Mouse (Mus musculus) forebrain, embryonic 15.5 days (tissue): ENCODE data around the gene Gm8237. TPM values are rescaled to one million over a fixed set of nuclear protein-coding genes. Genes with fewer than 3 reads are reported as not detected.
"Not testable (repeated sequence)": the region's sequence is repeated elsewhere in the genome, so short reads cannot be mapped to it uniquely, and the experiment has no call there.

Source experiments
- ATAC-seq: fragments of 200-750 bp; cut with Nextera tagmentation; replicated peaks from 2 replicates; pipeline ENCODE4 v1.8.0; 2017; ENCODE audit warnings: mild to moderate bottlenecking, moderate TSS enrichment, moderate library complexity
- H3K27ac ChIP-seq: fragments of 300-500 bp; sonication (generic); replicated peaks from 2 replicates; pipeline ENCODE4 v1.5.1; 2015; ENCODE audit warnings: mild to moderate bottlenecking, inconsistent platforms
- H3K27me3 ChIP-seq: fragments of 300-500 bp; sonication (generic); 2 replicates; pipeline ENCODE4 v1.6.1; 2015; ENCODE audit warnings: inconsistent platforms
- H3K36me3 ChIP-seq: fragments of 300-500 bp; sonication (generic); 2 replicates; pipeline ENCODE4 v1.6.1; 2015; ENCODE audit warnings: mild to moderate bottlenecking, inconsistent platforms
- H3K4me1 ChIP-seq: fragments of 300-500 bp; sonication (generic); 2 replicates; pipeline ENCODE4 v1.6.1; 2015; ENCODE audit warnings: inconsistent platforms
- H3K4me2 ChIP-seq: fragments of 300-500 bp; sonication (generic); replicated peaks from 2 replicates; pipeline ENCODE4 v1.6.1; 2015; ENCODE audit warnings: mild to moderate bottlenecking, inconsistent platforms
- H3K4me3 ChIP-seq: fragments of 300-500 bp; sonication (generic); 2 replicates; pipeline ENCODE4 v1.5.1; 2015; ENCODE audit warnings: mild to moderate bottlenecking, inconsistent platforms
- H3K9ac ChIP-seq: fragments of 300-500 bp; sonication (generic); replicated peaks from 2 replicates; pipeline ENCODE4 v1.6.1; 2015; ENCODE audit warnings: mild to moderate bottlenecking, inconsistent platforms
- H3K9me3 ChIP-seq: fragments of 300-500 bp; sonication (generic); 2 replicates; pipeline ENCODE4 v1.6.1; 2016; ENCODE audit warnings: inconsistent platforms
- WGBS: fragments of 180-500 bp; shearing (Covaris S2); methylation state at CpG from one replicate; pipeline ENCODE4 v1.1.7; 2015; ENCODE audit warnings: mixed read lengths; 5-methylcytosine and 5-hydroxymethylcytosine counted together
- polyA plus RNA-seq: library from polyadenylated mRNA; unstranded; fragments of >200 nt; fragmentation: Nextera tagmentation; extraction: Ambion mirVana; gene quantifications from 2 replicates; pipeline ENCODE4 v1.2.1, GENCODE M21; 2015

Gene Gm8237
- polyA plus RNA-seq: 0.27 and 0.43 TPM in 2 replicates

DNA sequence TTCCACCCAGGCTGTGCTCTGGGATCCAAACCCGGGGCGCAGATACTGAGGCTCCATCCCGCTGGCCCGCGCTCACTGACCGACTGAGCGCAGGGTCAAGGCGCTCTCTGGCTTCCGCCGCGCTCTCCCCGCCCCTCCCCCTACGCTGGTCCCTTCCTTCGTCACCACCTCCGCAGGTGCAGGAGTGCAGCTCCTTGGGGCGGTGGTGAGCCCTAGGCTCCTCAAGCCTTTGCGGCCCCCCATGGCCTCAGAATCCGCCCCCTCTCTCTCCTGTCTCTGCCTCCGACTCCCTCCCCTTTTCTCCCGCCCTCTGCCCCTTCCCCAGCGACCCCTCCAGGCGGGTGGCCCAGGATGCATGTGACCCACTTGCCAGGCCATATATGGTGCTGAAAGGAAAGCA lies at the start of gene Gm8237:
Gene Gm8237, minus strand, starts transcription at position 142 of the 400 bp plus-strand sequence.
- Histone ChIP-seq H3K9ac (peak within 1 kb of the TSS; percentile 52), H3K4me3 (peak within 1 kb of the TSS; percentile 49), H3K4me2 (peak within 1 kb of the TSS; percentile 88)
- WGBS: under 1% methylated on average over 19 of the region's 22 CpGs
- H3K36me3 ChIP-seq, ATAC-seq, H3K4me1 ChIP-seq, H3K27ac ChIP-seq, H3K9me3 ChIP-seq, H3K27me3 ChIP-seq: not testable (repeated sequence)

- H3K36me3 ChIP-seq, ATAC-seq, H3K4me2 ChIP-seq, H3K27me3 ChIP-seq, H3K4me1 ChIP-seq, H3K4me3 ChIP-seq, H3K9ac ChIP-seq, H3K27ac ChIP-seq, H3K9me3 ChIP-seq: not testable (repeated sequence)
- 77% methylated on average over 7 of the region's 7 CpGs for WGBS
Measured at GRCm38 (mm10) chr14:5923276-5923675, 43.1 kb upstream of the Gm8237 start.

GRCm38 (mm10) chr14:5918330-5918942 lies 38.3 kb upstream of the Gm8237 start:
- not testable (repeated sequence) for ATAC-seq, H3K9me3 ChIP-seq, H3K4me3 ChIP-seq, H3K27ac ChIP-seq, H3K9ac ChIP-seq, H3K27me3 ChIP-seq, H3K4me1 ChIP-seq, H3K36me3 ChIP-seq, H3K4me2 ChIP-seq
- 77% methylated on average over 4 of the region's 4 CpGs for WGBS

DNA sequence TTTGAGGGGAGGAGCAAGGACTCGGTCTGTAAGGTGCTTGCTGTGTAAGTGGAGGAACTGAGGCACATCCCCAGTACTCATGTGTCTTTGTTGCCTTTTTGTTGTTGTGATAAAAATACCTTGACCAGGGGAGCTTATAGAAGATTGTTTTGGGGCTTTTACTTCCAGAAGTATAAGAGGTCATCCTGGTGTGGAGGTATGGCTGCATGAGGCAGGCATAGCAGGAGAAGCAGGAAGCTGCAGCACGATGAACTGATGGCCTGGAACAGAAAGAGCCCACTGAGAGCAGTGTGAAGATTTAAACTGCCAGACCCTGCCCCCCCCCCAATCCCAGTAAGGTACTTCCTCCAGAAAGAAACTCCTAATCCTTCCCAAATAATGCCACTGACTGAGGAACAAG lies 33.5 kb upstream of the Gm8237 start:
- ATAC-seq, H3K27me3 ChIP-seq, H3K9ac ChIP-seq, H3K36me3 ChIP-seq, H3K4me2 ChIP-seq, H3K9me3 ChIP-seq, H3K27ac ChIP-seq, H3K4me1 ChIP-seq, H3K4me3 ChIP-seq: not testable (repeated sequence)
- 82% methylated on average over 2 of the region's 2 CpGs for WGBS

GRCm38 (mm10) chr14:5879791-5880190 lies 391 bp downstream of the Gm8237 start:
- peak overlapping the region; percentile 52 for H3K9ac ChIP-seq
- H3K4me1 ChIP-seq, H3K36me3 ChIP-seq, H3K27me3 ChIP-seq, H3K27ac ChIP-seq, H3K9me3 ChIP-seq, ATAC-seq: not testable (repeated sequence)
- WGBS: under 1% methylated on average over 24 of the region's 28 CpGs
- H3K4me2 ChIP-seq: peak overlapping the region; percentile 88
- H3K4me3 ChIP-seq: peak overlapping the region; percentile 49

DNA sequence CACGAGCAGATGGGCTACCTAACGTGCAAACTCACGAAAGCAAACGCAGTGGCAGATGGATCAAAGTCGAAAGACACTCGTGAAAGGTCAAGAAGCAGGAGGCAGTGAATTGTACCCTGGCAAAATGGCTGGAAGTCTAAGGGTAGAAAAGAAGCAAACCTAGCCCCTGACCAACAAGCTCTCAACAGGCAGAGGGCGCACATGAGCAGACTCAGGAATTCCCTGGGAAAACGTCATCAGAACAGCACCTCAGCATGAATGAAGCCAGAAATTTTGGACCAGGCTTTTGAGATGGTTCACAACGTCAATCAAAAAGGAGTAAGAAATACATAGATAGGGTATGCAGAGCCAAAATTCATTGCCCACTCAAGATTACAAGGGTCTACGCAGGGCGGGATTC lies 1.0 kb downstream of the Gm8237 start:
- H3K4me3 ChIP-seq, H3K9ac ChIP-seq, H3K27me3 ChIP-seq, H3K27ac ChIP-seq, H3K9me3 ChIP-seq, ATAC-seq, H3K4me1 ChIP-seq, H3K36me3 ChIP-seq: not testable (repeated sequence)
- 6% methylated on average over 8 of the region's 11 CpGs for WGBS
- H3K4me2 ChIP-seq: peak overlapping the region; percentile 30

GRCm38 (mm10) chr14:5855911-5856310 lies 24.3 kb downstream of the Gm8237 start:
- not testable (repeated sequence) for H3K27ac ChIP-seq, H3K9me3 ChIP-seq, H3K36me3 ChIP-seq, H3K9ac ChIP-seq, H3K27me3 ChIP-seq, H3K4me1 ChIP-seq, ATAC-seq, H3K4me3 ChIP-seq, H3K4me2 ChIP-seq
- WGBS: 92% methylated on average over 3 of the region's 3 CpGs

DNA sequence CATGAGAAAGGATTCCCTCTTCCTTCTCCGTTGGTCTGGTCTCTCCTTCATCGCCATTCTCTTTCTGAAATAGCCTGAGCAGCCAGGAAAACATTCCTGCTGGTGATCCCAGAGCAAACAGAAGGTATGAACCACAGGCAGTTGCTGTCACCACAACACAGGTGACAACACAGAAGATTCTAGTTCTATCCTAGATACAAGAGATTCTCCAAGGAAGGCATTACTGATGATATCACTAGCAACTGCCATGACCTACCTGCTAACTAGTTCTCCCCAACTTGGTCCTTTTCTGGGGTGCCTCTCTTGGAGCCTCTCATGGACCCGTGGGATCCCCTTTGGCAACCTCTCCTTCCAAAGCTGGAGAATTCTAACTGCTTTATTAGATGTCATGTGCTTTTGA lies 50.0 kb downstream of the Gm8237 start, which contains the start of gene Gm3424:
Gene Gm3424, minus strand, starts transcription at position 101 of the 400 bp plus-strand sequence.
- not testable (repeated sequence) for H3K27me3 ChIP-seq, H3K4me1 ChIP-seq, H3K4me2 ChIP-seq, H3K4me3 ChIP-seq, H3K36me3 ChIP-seq, H3K9me3 ChIP-seq, H3K9ac ChIP-seq, ATAC-seq, H3K27ac ChIP-seq
- WGBS: no CpG with 5 or more reads among the region's 3 CpGs

DNA sequence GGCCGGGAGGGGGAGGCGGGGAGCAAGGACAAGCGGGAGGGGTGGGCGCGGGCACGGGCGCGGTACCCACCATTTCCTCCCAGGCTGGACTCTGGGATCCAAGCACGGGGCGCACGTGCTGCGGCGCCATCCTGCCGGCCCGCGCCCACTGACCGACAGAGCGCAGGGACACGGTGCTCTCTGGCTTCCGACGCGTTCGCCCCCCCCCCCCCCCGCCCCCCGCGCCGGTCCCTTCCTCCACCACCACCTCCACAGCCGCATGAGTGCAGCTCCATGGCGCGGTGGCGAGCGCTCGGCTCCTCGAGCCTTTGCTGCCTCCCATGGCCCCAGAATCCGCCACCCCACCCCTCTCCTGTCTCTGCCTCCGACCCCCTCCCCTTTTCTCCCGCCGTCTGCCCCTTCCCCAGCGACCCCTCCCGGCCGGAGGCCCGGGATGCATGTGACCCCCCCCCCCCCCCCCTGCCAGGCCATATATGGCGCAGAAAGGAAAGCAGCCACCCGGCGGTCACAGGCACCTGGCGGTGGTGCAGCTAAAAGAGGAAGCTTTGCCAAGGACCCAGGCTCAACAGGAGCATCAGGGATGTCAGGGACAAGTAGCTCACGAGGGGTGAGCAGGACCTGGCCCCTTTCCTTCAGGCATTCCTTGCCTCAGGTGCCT lies 67.4 kb downstream of the Gm8237 start:
- not testable (repeated sequence) for H3K27ac ChIP-seq, H3K27me3 ChIP-seq, H3K4me2 ChIP-seq, H3K4me3 ChIP-seq, H3K36me3 ChIP-seq, H3K9me3 ChIP-seq, H3K9ac ChIP-seq, H3K4me1 ChIP-seq
- WGBS: no CpG with 5 or more reads among the region's 47 CpGs
- peak; percentile 69; the same call in 1 of the 2 replicates for ATAC-seq

Other genes with a start within 250 kb of the Gm8237 start
- gene Gm8265, start 247.4 kb downstream of the Gm8237 start, polyA plus RNA-seq: not detected in 2 replicates
- gene Gm9603, start 192.9 kb downstream of the Gm8237 start, polyA plus RNA-seq: not detected in 2 replicates
- gene Gm3373, start 138.8 kb downstream of the Gm8237 start, polyA plus RNA-seq: 0.34 and 0.75 TPM in 2 replicates
- 5.3 and 5.5 TPM in 2 replicates for gene Gm3383, start 72.4 kb downstream of the Gm8237 start, polyA plus RNA-seq
- not detected in 2 replicates for gene Gm3424, start 50.1 kb downstream of the Gm8237 start, polyA plus RNA-seq
- gene Gm3248, start 81.4 kb upstream of the Gm8237 start, polyA plus RNA-seq: 1.4 and 1.6 TPM in 2 replicates
- gene Gm3453, start 98.8 kb upstream of the Gm8237 start, polyA plus RNA-seq: not detected in 2 replicates
- gene Gm6337, start 177.9 kb upstream of the Gm8237 start, polyA plus RNA-seq: not detected in 2 replicates
- 2.9 and 3.7 TPM in 2 replicates for gene Gm8206, start 213.6 kb upstream of the Gm8237 start, polyA plus RNA-seq
- 2.4 and 2.9 TPM in 2 replicates for gene Gm3468, start 228.3 kb upstream of the Gm8237 start, polyA plus RNA-seq
- not detected in 2 replicates for gene Gm3476, start 245.4 kb upstream of the Gm8237 start, polyA plus RNA-seq